Mouse (Mus musculus) gastrocnemius, postnatal 4 days (tissue): ENCODE data around the gene Osgep. TPM values are rescaled to one million over a fixed set of nuclear protein-coding genes. Genes with fewer than 3 reads are reported as not detected.
"Not testable (repeated sequence)": the region's sequence is repeated elsewhere in the genome, so short reads cannot be mapped to it uniquely, and the experiment has no call there.

Source experiments
- DNase-seq, 2 experiments: peaks; one replicate each; pipeline ENCODE4 v3.0.0; 2021 to 2022; ENCODE audit warnings: low spot score in 2 of 2, mixed read lengths in 2 of 2
- total RNA-seq, 2 experiments: library from RNA; stranded (reverse); gene quantifications; 2 replicates each; pipeline ENCODE4 v1.2.3; 2021

Gene Osgep
- total RNA-seq, 2 experiments from 2014 or later: 48.6 to 52.2 TPM

GRCm38 (mm10) chr14:50936649-50937048 is 12.0 kb upstream of the Osgep start:
- no peak for DNase-seq

GRCm38 (mm10) chr14:50931493-50932020 is 6.9 kb upstream of the Osgep start:
- DNase-seq: no peak

GRCm38 (mm10) chr14:50930754-50931492 is 6.2 kb upstream of the Osgep start, which contains the start of the genes Pip4p1 and Pnp:
Gene Pip4p1, minus strand, starts transcription at chr14:50930856.
Gene Pnp, plus strand, starts transcription at chr14:50931082.
- peak; percentile 98 to 99 for DNase-seq

GRCm38 (mm10) chr14:50930377-50930753 is 5.7 kb upstream of the Osgep start:
- no peak for DNase-seq

DNA sequence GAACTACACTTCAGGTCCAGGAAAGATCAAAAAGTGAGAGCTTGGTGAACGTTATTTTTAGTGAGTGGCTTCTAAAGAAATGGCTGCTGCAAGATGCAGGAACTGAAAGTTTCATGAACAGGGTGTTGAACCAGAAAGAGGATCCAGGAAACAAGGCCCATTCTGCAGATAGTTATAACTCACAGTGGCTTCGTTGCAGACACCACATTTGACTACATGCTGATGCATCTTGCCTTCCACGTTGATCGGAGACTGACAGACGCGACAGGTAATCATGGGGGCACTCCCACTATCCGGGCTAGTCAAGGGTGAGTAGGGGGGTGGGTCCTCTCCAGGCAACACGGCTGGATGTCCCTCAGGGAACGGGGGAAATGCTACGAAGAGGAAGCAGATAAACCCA is 5.3 kb upstream of the Osgep start:
- DNase-seq: no peak

GRCm38 (mm10) chr14:50927366-50927765 is 2.7 kb upstream of the Osgep start:
- no peak for DNase-seq

GRCm38 (mm10) chr14:50925111-50925920 is 623 bp upstream of the Osgep start:
- no peak for DNase-seq

DNA sequence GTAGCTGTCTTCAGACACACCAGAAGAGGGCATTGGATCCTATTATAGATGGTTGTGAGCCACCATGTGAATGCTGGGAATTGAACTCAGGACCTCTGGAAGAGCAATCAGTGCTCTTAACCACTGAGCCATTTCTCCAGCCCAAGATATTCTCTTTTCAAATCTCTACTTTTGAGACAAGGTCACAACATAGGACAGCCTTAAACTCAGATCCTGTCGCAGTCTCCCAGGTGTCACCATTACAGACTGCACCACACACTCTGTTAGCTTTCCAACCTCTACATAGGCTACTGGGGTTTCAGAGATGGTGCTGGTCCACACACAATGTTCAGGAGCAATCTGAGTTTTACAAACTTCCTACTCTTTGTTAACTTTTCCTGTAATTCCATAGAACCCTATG is 1.3 kb downstream of the Osgep start:
- not testable (repeated sequence) for DNase-seq

GRCm38 (mm10) chr14:50911356-50911755 is 13.3 kb downstream of the Osgep start:
- DNase-seq: no peak

DNA sequence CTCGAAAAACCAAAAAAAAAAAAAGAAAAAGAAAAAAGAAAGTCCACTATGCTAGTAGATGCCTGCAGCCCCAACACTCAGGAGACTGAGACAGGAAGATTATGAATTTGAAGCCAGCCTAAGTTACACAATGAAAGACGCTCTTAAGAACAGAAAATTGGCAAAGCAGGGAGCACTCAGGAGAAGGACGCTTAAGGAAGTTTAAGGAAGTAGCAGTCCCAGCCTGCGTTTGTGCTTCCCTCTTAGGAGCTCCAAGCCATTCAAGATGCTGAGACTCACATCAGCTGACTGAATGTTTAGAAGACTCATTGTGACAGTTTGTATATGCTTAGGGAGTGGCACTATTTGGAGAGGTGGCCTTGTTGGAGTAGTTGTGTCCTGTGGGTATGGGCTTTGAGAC is 16.6 kb downstream of the Osgep start:
- no peak for DNase-seq

DNA sequence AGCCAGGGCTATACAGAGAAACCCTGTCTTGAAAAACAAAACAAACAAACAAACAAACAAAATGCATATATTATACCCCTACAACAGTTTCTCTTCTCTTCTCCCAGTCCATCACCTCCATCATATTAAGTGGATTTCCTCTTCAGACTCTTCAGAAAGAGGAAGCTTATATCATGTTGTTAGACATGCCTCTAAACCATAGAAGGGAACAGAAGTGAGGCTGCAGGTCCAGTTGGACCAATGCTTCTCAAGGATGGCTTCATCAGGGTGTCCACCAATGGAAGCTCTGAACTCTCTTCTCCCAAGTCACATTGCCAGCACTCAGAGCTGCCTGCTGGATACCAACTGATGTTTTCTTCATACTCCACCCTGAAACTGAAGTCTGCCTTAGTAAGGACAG is 19.4 kb downstream of the Osgep start:
- not testable (repeated sequence) for DNase-seq

GRCm38 (mm10) chr14:50904828-50905129 is 19.9 kb downstream of the Osgep start:
- DNase-seq: no peak

DNA sequence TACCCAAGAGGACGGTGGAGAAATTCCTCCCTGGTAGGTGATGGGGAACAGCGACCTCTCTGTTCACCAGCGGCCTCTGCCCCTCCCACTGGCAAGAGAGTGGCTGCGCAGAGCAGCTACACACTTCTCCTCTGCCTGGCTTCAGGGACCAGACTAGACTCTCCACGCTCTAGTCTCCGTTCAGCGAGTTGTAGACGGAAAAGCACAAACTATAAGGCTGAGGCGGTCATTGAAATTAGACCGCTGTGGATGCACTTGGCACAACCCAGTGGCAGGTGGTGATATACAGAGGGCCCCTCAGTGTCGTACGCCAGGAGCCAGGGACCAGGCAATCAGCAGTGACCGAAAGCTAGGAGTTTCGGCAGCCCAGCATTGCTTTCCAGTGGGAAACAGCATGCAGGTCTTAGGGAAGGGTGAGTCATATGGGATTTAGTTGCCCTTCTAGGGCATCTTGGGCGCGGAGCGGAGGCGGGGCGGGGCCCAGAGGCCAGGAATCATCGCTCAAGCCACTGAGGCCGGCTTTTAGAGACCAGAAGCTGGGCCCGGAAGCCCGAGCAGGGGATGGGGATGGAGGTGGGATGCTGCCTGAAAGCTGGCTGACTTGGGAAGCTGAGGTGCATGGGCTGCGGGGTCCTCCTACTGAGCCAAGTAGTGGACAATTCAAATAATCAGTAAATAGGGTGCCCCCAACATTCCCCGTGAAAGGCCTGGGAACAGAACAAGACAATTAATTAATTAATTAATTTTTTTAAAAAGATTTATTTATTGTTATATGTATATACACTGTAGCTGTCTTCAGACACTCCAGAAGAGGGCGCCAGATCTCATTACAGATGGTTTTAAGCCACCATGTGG is 20.5 kb downstream of the Osgep start:
- DNase-seq: peak in 1 of 2 experiments; percentile 29

- DNase-seq: not testable (repeated sequence)
Measured at GRCm38 (mm10) chr14:50897992-50898391, 26.7 kb downstream of the Osgep start.

- no peak for DNase-seq
Measured at GRCm38 (mm10) chr14:50897374-50897765, 27.3 kb downstream of the Osgep start, which contains the start of gene Klhl33. Gene Klhl33, minus strand, starts transcription at chr14:50897507.

DNA sequence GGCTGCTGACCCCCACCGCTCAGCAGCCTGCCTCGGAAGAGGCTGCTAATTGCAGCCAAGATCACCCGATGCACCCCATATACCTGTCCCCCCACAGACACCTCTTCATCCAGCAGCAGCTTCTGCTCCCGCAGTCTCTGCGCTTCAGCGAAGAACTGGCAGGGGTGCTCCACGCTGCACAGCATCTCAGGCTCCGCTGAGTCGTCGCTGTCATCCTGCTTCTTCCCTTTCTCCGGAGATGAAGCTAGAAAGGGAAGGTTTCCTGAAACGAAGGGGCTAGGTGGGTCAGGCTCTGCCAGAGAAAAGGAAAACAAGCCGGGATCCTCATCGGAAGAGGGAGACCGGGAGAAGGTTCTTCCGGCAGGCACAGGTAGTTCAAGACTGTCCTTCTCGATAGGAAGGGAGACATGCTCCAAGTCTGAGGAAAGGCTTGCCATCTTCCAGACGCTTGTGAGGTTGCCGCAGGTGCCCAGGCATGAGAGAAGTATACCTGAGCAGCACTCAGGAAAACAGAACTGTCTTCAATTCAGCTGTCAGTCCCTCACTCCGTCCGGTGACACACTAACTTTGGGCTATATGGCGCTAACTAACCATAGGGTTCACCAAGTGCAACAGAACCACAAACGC is 27.8 kb downstream of the Osgep start:
- DNase-seq: peak in 1 of 2 experiments; percentile 16

DNA sequence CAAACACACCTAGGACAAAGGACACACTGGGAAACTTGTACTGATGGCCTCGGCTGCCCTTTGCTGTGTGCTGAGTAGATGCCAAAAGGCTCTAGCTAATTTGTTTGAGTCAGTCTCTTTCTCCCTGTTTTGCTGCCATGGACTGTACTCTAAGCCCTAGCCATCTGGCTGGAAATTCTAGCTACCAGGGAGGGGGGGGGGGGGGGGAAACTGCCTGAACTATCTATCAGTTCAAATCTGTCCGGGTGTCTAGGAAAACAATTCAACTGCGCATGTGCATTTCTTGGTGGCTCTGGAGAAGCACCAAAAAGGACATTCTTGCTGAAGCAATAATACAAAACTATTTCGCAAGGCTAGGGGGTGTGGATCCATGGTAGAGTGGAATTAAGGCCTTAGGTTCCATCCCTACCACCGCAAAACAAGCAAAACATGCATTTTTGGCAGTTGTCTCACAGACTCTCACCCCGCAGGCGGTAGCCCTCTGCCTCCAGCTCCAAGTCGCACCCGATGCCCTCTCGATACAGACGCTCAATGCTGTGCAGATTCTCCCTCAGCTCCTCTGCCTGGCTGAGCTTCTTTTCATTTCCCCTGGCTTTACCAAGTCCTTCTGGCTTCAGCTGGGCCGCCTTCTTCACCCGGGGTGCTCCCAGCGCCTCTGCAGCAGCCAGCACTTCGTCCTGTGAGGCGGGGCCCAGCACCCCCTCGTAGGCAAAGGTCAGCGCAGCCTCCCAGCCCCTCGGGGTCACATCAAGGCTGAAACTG is 28.5 kb downstream of the Osgep start:
- peak in 1 of 2 experiments; percentile 17 for DNase-seq

DNA sequence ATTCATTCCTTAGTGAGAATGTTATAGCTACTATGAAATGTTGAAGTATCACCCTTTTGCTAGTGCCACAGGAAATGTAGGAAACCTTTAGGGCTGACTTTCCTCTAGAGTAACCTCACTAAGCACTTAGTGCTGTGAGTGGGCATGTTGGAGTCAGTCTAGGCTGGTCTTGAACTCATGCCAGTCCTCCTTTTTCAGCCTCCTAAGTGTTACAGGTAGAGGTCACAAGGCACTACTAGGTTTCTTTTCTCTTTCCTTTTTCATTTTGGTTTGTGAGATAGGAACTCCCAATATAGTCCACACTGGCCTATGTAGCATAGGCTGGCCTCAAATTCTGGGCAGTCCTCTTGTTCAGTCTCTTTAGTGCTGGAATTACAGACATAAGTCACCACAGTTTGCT is 29.3 kb downstream of the Osgep start:
- no peak for DNase-seq

DNA sequence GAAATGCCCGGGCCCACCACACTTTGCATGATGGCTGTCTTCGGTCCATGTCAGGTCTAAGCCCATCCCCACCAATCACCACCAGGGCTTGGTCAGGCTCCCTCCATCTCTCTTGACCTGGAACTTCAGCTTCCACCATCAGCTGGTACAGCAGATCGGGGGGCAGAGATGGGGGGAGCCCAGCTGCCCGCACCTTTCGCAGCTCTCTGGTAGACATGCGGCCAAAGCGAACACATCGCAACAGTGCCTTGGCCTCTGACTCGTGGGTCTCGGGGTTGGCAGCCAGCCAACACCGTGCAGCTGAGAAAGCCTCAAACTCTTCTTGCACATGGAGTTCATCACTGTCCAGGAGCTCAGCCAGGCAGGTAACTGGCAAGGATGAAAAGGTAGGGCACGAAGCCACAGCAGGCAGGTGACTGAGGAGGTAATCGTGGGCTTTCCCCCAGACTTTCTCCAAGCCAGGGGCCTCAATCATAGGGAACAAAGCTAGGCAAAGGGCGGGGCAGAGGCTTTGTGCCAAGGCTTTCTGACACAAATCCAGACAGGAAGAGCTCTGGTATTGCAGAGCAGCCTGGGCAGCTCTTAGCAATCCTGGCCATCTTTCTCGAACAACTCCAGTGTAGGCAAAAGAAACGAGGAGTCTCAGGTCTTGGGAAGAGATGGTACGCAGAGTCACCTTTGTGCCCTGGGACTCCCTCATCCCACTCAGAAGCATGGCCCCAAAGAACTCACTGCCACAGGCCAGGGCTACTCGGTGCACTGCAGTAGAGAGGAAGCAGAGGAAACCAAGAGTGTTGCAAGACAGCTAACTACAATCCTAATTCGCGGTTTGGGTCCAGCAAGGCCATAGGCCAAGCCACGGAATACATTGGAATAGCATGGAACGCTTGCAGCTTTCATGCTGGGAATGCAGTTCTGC is 31.9 kb downstream of the Osgep start:
- DNase-seq: peak in 1 of 2 experiments; percentile 10
